Mouse (Mus musculus): Measurements from ENCODE around the gene Dse. TPM values are rescaled to one million over a fixed set of nuclear protein-coding genes. Genes with fewer than 3 reads are reported as not detected.

Dse gene
- polyA plus RNA-seq, 1 experiment from 2014 or later = 22.8 TPM

DNA sequence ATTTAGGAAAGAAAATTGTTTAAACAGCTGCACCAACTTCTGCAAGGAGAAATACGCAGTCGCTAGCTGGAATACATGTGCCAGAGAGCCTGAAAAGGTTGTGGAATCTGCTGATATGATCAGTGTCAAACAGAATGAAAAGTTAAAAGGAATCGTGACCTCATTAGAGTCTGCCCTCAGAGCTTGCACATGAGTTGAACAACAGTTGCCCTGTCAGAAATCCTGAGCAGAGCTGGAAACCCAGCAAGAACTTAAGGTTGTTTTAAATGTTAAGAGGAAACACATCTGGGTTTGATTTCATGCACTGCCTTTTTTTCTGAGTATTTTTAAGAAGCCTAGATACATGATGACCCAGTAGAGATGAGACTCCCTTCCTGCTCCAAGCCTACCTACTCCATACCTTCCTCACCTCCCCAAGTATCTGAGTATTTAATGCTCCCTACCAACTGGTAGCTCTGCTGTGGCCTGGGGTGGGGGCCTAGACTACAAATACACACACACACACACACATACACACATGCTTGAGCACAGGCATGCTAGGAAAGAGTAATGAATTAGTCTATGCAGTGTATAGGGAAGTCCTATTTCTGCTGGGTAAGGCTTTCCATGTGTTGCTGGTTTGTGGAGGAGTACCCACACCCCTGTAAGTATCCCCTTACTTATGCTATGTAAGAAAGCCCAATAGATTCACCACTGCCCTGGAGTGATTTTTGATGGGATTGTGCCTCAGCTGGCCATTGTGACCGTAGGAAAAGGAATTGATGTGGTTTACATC, 95.4 kb downstream of the Dse start:
- WGBS = 77% methylated on average over 4 of the region's 4 CpGs
- Histone ChIP-seq H3K4me3 (no peak overlapping the region), H3K27ac (replicated peaks) (no peak overlapping the region), H3K9me3 (replicated peaks) (no peaks in the 10 kb centered on the region), H3K36me3 (no peaks in the 10 kb centered on the region), H3K4me1 (no peaks in the 10 kb centered on the region), H3K27me3 (ENCODE audit: low read depth, poor library complexity, severe bottlenecking) (no peaks in the 10 kb centered on the region)
- DNase-seq (ENCODE audit: low spot score) = no peak

GRCm38 (mm10) chr10:34110863-34111465, 96.6 kb downstream of the Dse start:
- no peak for DNase-seq (ENCODE audit: low spot score)
- no peaks in the 10 kb centered on the region for H3K4me1 ChIP-seq
- H3K27ac ChIP-seq (replicated peaks) = no peak overlapping the region
- H3K4me3 ChIP-seq = no peak overlapping the region
- H3K9me3 ChIP-seq (replicated peaks) = no peaks in the 10 kb centered on the region
- no peaks in the 10 kb centered on the region for H3K36me3 ChIP-seq
- 85% methylated on average over 13 of the region's 13 CpGs for WGBS
- H3K27me3 ChIP-seq (ENCODE audit: low read depth, poor library complexity, severe bottlenecking) = no peaks in the 10 kb centered on the region

Other genes with a start within 250 kb of the Dse start
- gene Rwdd1, start 188.1 kb downstream of the Dse start, polyA plus RNA-seq (2016; fragmentation: Nextera tagmentation; extraction: Ambion mirVana) = 134 and 154 TPM in 2 replicates
- not detected in 2 replicates for gene Trappc3l, start 170.1 kb downstream of the Dse start, polyA plus RNA-seq (2016; fragmentation: Nextera tagmentation; extraction: Ambion mirVana)
- not detected in 2 replicates for gene Calhm4, start 163.4 kb downstream of the Dse start, polyA plus RNA-seq (2016; fragmentation: Nextera tagmentation; extraction: Ambion mirVana)
- gene Calhm5, start 111.2 kb downstream of the Dse start, polyA plus RNA-seq (2016; fragmentation: Nextera tagmentation; extraction: Ambion mirVana) = 0.10 and 0.17 TPM in 2 replicates
- gene Calhm6, start 79.7 kb downstream of the Dse start, polyA plus RNA-seq (2016; fragmentation: Nextera tagmentation; extraction: Ambion mirVana) = 0.21 and 0.36 TPM in 2 replicates
- 65.0 and 78.0 TPM in 2 replicates for gene Tspyl1, start 74.5 kb upstream of the Dse start, polyA plus RNA-seq (2016; fragmentation: Nextera tagmentation; extraction: Ambion mirVana)
- 38.1 and 61.6 TPM in 2 replicates for gene Tspyl4, start 89.7 kb upstream of the Dse start, polyA plus RNA-seq (2016; fragmentation: Nextera tagmentation; extraction: Ambion mirVana)
- 0.19 TPM in 1 of 2 replicates, not detected in the other for gene Col10a1, start 182.3 kb upstream of the Dse start, polyA plus RNA-seq (2016; fragmentation: Nextera tagmentation; extraction: Ambion mirVana)
- gene Nt5dc1, start 210.8 kb upstream of the Dse start, polyA plus RNA-seq (2016; fragmentation: Nextera tagmentation; extraction: Ambion mirVana) = 5.7 and 6.3 TPM in 2 replicates

All from midbrain, embryonic 10.5 days (tissue).